Mouse (Mus musculus) ovary, postnatal 14 days (tissue): ENCODE data around the gene Fam83f.
A peak's percentile ranks its signal among the peaks of the same experiment; 100 is the strongest.

ENCODE experiments used
- DNase-seq: peaks from one replicate; pipeline ENCODE4 v3.0.0; 2022; ENCODE audit warnings: low spot score

Gene Fam83f

DNA sequence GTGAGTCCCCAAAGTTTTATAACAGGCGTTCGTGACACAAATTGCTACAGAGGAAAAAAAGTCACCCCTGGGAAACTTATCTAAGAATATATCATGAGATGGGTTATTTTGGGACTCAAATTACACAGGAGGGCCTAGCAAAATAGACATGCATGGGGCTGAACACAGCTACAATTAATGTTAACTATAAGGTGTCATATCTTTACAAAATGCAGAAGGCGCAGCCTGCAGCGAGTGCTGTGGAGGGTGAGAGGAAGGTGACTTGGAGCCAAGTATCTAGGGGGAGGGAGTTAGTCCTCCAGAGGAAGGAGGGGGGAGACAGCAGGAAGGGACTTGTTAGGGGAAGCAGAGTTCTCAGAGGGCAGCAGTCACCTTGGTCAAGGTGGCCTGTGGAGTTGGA is 7.2 kb upstream of the Fam83f start:
- DNase-seq = no peak

- DNase-seq = no peak
These were observed 1.2 kb downstream of the Fam83f start for GRCm38 (mm10) chr15:80672810-80673209.

DNA sequence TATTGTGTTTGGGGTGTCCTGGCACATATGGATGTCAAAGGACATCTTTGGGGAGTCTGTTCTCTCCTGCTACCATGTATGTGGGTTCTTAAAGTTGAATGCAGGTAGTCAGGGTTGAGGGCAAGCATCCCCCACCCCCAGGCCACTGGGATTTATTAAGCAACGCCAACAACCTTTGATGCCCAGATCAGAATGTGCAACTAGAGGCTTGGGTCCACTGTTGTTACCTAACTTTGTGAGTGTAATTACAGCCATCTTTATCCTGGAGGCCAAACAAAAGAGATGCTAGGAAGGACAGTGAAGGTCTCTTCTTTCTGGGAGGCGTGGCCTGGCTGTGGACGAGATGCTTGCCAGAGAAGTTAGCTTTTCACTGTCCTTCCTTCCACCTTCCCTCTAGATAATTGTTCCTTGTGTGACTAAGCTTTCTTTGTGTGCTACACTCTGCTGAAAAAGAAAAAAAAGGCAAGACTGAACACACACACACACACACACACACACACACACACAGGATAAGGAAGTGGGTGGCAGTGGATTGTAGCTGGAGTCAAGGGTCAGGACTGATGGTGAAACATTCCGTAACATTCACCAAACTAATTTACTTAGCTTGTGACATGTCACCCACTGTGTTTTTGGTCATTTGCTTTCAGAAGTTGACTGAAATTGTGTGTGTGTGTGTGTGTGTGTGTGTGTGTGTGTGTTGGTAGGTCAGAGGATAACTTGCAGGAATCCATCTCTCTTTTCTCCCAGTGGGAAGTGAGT is 1.9 kb downstream of the Fam83f start:
- no peak for DNase-seq

DNA sequence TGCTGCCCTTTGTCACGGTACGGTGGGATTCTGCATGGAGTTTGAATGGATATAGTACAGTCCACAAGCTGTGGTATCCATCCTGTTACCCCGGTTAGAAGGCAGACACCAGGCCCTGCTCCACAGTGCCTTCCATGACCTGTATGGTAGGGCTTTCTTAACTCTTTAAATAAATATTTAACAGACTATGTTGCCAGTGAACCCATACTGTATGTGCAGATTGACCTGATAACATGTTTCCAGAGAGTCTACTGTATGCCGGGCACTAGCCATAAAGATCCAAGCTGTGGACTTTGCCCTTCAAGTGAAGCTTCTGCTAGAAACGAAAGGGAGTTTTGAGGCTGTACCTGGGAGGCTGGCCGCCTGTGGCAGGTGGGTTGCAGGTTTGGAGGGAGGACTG is 3.1 kb downstream of the Fam83f start:
- DNase-seq = no peak

- DNase-seq = peak; percentile 41
These were observed 8.0 kb downstream of the Fam83f start for GRCm38 (mm10) chr15:80679515-80680215.

- no peak for DNase-seq
These were observed 8.8 kb downstream of the Fam83f start for GRCm38 (mm10) chr15:80680347-80681030.

DNA sequence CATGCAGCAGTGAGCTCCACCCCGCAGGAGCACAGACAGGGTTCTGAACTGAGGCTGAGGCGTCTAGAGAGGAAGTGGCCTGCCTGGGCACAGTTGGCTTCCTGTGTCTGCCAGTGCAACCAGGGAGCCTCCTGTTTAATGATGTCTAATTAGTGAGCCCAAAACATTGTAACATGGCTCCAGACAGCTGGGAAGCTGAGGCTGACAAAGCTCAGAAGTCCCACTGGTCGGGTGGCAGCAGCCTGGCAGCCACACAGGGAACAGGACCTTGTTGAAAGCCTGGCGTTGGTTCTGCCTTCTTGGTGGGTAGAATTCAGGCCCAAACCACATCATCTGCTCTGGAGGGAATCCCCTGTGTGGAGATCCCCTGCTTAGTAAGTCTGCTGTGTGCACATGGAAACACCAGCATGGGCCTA is 9.8 kb downstream of the Fam83f start:
- no peak for DNase-seq

DNA sequence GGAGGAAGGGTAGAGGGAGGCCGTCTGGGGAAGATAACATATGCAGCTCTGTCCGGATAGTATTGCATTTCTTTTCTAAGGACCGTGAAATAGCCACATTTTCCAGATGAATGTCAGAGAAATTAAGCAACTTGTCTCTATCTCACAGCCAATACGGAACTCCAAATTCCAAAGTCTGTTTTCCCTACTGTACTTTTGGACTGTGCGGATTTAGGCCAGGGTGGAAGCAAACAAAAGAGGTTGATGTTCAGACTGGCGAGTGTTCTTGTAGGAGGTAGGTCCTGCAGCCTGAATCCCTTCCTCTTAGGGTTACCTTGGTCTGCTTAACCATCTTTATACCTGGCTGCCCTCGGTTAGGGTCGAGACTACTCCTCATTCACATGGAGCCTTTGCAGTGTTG is 10.7 kb downstream of the Fam83f start:
- no peak for DNase-seq

DNA sequence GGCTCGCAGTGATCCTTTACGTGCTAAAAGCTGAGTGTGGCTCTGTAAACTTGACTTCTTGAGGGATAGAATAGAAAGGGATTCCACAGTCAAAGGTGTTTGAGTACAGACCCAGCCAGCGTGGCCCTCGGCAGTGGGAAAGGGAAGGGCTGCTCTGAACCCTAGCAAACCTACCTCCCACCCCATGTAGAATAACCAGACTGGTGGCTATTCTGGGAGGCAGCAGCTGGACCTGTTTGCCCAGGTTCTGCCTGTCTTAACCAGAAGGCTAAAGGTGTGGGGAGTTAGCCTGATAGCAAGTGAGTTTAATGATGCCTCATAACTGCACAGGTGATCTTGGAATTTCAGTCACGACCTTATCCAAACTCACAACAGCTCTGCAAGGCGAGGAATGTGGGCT is 11.5 kb downstream of the Fam83f start:
- DNase-seq = no peak

GRCm38 (mm10) chr15:80683990-80684389 is 12.3 kb downstream of the Fam83f start:
- DNase-seq = no peak

- DNase-seq = no peak
These were observed 13.3 kb downstream of the Fam83f start for GRCm38 (mm10) chr15:80684786-80685602.

- DNase-seq = no peak
These were observed 13.9 kb downstream of the Fam83f start for GRCm38 (mm10) chr15:80685603-80685895.

DNA sequence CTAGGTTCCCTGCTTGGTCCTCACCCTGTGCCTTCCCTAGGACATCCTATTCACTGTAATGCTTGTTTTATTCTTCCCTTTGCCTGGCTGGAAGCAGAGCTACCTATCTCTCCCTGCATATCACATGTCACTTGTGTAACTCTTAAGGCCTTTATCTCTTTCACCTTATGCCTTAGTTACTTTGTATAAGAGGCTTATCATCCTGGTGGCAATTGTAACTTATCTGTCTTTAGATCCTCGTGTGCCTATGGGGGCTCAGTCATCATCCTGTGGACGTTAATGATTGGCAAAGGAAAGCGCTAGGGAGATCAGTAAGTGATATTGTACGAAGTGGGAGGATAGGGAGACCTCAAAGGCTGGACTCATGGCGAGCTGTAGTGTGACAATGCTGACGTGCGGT is 16.9 kb downstream of the Fam83f start:
- no peak for DNase-seq

- DNase-seq = no peak
These were observed 21.8 kb downstream of the Fam83f start for GRCm38 (mm10) chr15:80693492-80693891.

DNA sequence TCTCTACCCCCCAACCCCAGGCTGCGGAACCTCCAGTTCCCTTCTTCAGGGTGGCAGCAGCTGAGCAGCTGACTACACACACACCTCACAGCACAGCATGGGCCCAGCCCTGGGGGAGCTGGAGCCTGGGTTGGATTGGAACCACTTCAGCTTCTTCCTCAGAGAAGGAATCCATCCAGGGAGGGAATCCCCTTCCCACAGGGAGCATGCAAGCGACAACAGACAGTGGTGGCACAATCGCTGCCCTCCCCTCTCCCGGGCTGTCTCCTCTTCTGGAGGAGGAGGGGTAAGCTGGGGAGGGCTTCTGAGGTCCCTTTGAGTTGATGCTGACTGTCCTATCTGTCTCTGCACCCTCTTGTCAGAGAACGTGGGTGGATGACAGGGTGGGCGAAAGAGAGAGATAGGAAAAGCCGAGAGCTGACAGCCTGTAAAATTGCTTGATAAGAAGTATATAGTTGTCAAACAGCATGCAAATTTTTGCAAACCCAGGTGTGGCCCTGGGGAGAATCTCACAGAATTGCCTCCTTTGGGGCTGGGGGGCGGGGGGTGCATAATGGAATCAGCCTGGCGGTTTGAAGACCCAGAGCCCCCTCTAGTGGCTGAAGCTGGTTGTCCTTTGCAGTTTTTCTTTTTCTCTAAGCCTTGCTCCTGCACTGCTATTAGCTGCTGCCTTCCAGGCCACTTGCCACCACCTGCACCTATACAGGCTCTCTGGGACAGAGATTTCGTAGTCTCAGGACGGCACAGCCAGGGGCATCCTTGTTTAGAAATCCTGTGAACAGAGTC is 22.7 kb downstream of the Fam83f start:
- DNase-seq = peak; percentile 64

GRCm38 (mm10) chr15:80697564-80697963 is 25.9 kb downstream of the Fam83f start:
- DNase-seq = no peak

GRCm38 (mm10) chr15:80701481-80702257 is 30.0 kb downstream of the Fam83f start:
- DNase-seq = no peak

GRCm38 (mm10) chr15:80702910-80703309 is 31.3 kb downstream of the Fam83f start:
- no peak for DNase-seq

DNA sequence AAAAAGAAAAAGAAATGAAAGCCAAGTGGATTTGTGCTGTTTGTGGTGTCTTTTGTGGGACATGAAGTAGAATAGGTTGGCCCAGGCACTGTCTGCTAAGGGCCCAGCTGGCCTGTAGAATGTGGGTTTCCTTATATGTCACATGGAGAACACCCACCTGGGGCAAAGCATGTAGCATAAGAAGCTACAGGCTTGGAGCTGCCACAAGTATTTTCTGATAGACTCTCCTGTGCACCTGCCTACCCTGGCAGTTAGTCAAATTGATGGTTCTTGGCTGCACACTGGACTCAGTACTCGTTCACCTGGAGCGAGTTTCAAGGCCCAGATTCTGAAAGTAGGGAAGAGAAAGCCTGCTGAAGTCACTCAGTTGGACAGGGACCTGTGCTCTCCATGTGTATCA is 31.8 kb downstream of the Fam83f start:
- no peak for DNase-seq

GRCm38 (mm10) chr15:80704267-80704666 is 32.6 kb downstream of the Fam83f start:
- DNase-seq = peak; percentile 65
